Mouse (Mus musculus): ENCODE data around the gene Mcts2.

DNA sequence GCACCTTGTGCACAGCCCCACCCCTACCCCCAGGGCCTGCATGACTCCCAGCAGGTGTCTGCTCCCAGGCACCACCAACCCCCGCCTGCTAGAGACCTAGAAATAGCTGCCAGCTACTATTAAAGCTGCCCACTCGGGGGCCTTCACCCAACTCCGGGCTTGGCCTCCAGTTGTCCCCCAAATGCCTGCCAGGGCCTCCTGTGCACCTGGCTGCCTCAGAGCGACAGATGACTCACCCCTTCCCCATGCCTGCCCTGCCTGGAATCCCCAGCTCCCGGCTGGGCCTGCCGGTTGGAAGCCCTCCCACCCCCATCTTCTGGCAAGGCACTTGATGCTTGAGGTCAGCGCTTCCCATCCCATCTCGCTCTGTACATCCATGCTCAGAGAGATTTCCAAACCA, 13.9 kb downstream of the Mcts2 start:
- no peak for TF ChIP-seq POLR2A (IDR thresholded peaks at IDR 0.05; ENCODE audit: extremely low read depth, insufficient read depth, low read length)
- TF ChIP-seq CTCF (IDR thresholded peaks at IDR 0.05; ENCODE audit: extremely low read depth, insufficient read depth, low read length), result no peak

Measured in cortical plate, adult 2 months (tissue).